Mouse (Mus musculus) embryonic facial prominence, embryonic 15.5 days (tissue): Measurements from ENCODE around the gene Cspg4. TPM values are rescaled to one million over a fixed set of nuclear protein-coding genes. Genes with fewer than 3 reads are reported as not detected.

Experiments used
- ATAC-seq: fragments of 200-750 bp; cut with Nextera tagmentation; 2 replicates; pipeline ENCODE4 v1.8.0; 2017; ENCODE audit warnings: low read depth, moderate TSS enrichment; ENCODE audit not compliant: insufficient number of reproducible peaks, low FRiP score, low TSS enrichment
- H3K27ac ChIP-seq: fragments of 300-500 bp; sonication (generic); replicated peaks from 2 replicates; pipeline ENCODE4 v1.5.1; 2015; ENCODE audit warnings: mild to moderate bottlenecking, inconsistent platforms
- H3K27me3 ChIP-seq: fragments of 300-500 bp; sonication (generic); 2 replicates; pipeline ENCODE4 v1.6.1; 2015; ENCODE audit warnings: inconsistent platforms
- H3K36me3 ChIP-seq: fragments of 300-500 bp; sonication (generic); 2 replicates; pipeline ENCODE4 v1.6.1; 2015; ENCODE audit warnings: mild to moderate bottlenecking, inconsistent platforms
- H3K4me1 ChIP-seq: fragments of 300-500 bp; sonication (generic); 2 replicates; pipeline ENCODE4 v1.6.1; 2015; ENCODE audit warnings: inconsistent platforms
- H3K4me2 ChIP-seq: fragments of 300-500 bp; sonication (generic); replicated peaks from 2 replicates; pipeline ENCODE4 v1.6.1; 2015; ENCODE audit warnings: mild to moderate bottlenecking, inconsistent platforms
- H3K4me3 ChIP-seq: fragments of 300-500 bp; sonication (generic); replicated peaks from 2 replicates; pipeline ENCODE4 v1.5.1; 2015; ENCODE audit warnings: mild to moderate bottlenecking, inconsistent platforms
- H3K9ac ChIP-seq: fragments of 300-500 bp; sonication (generic); 2 replicates; pipeline ENCODE4 v1.6.1; 2015; ENCODE audit warnings: inconsistent platforms
- H3K9me3 ChIP-seq: fragments of 300-500 bp; sonication (generic); replicated peaks from 2 replicates; pipeline ENCODE4 v1.6.1; 2016; ENCODE audit warnings: inconsistent platforms
- WGBS: fragments of 180-500 bp; shearing (Covaris S2); methylation state at CpG from one replicate; pipeline ENCODE4 v1.1.7; 2015; 5-methylcytosine and 5-hydroxymethylcytosine counted together
- polyA plus RNA-seq: library from polyadenylated mRNA; unstranded; fragments of >200 nt; fragmentation: Nextera tagmentation; extraction: Ambion mirVana; gene quantifications from 2 replicates; pipeline ENCODE4 v1.2.1, GENCODE M21; 2015

Gene Cspg4
- polyA plus RNA-seq, 1 experiment from 2014 or later, result 31.2 TPM

DNA sequence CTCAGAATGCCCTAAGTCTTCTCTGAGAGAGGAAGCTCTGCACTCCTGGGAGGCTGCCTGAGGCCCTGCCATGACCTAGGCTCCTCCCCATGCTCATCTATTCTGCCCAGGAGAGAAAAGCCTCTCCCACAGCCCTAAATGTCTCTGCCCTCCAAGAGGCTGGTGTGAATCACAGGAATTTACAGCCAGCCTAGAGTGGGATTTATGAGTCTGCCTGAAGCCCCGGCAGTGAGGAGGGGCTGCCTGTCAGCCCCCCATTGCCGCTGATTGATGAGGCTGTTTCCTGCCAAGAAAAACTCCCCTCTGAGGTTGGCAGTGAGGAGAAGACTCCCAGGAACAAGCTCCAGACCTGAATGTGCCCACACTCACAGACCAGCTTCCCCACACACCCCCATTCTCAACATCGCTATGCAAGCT is 22.5 kb upstream of the Cspg4 start:
- no peaks in the 10 kb centered on the region for H3K9me3 ChIP-seq
- no peak overlapping the region for H3K27ac ChIP-seq
- peaks cover 10% of the 10 kb centered on the region; the same call in 1 of the 2 replicates for H3K4me1 ChIP-seq
- H3K9ac ChIP-seq, result no peak overlapping the region
- H3K4me2 ChIP-seq, result no peak overlapping the region
- no peaks in the 10 kb centered on the region for H3K36me3 ChIP-seq
- peaks cover 16% of the 10 kb centered on the region for H3K27me3 ChIP-seq
- 36% methylated on average over 3 of the region's 3 CpGs for WGBS
- no peak for ATAC-seq
- no peak overlapping the region for H3K4me3 ChIP-seq

DNA sequence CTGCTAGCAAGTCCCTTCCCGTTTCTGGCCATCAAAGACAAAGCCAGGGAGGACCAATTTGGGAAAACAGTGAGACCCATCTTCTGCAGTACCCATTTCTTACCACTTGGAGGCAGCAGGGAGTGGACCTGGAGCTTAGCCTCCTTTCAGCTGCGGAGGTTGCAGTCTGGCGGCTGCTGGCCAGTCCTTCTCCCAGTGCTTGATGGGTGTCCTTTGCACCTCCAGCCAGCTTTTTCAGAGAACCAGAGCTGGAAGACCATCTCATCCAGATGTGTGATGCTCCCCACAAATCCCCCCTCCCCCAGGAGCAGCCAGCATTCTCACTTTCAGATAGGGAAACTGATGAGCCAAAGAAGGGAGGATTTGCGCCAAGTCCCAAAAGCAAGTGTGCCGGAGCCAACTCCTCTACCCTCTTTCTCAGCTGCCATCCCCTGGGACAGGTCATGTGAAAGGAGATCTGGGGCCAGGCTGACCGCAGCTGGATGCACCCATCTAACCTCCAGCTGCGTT is 21.1 kb upstream of the Cspg4 start:
- WGBS, result 34% methylated on average over 7 of the region's 7 CpGs
- Histone ChIP-seq H3K4me2 (no peak overlapping the region; the same call in 1 of the 2 replicates), H3K9ac (no peak overlapping the region), H3K9me3 (no peaks in the 10 kb centered on the region), H3K36me3 (no peaks in the 10 kb centered on the region), H3K27ac (no peak overlapping the region), H3K27me3 (peaks cover 16% of the 10 kb centered on the region), H3K4me3 (no peak overlapping the region), H3K4me1 (peaks cover 10% of the 10 kb centered on the region; the same call in 1 of the 2 replicates)
- no peak for ATAC-seq

DNA sequence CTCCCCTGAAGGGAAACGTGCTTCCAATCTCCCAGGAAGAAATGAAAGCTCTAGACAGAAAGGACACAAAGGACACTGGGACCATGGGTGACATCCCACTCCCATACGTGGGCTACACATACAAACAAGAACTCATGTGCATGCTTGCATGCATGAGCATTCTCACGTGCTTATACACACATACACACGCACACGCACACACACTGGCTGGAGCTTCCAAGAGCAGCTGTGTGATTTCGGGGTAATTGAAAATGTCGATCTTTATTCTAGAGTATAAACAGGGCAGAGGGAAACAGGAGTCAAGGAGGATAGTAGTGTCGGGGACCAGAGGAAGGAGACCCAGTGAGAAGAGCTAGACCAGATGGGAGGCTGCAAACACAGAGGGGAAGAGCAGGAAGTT is 20.2 kb upstream of the Cspg4 start:
- Histone ChIP-seq H3K4me1 (peaks cover 10% of the 10 kb centered on the region; the same call in 1 of the 2 replicates), H3K9ac (no peak overlapping the region), H3K9me3 (no peaks in the 10 kb centered on the region), H3K27ac (no peak overlapping the region), H3K4me2 (no peak overlapping the region), H3K4me3 (no peak overlapping the region), H3K27me3 (peaks cover 10% of the 10 kb centered on the region), H3K36me3 (no peaks in the 10 kb centered on the region)
- ATAC-seq, result no peak
- WGBS, result 50% methylated on average over 8 of the region's 8 CpGs

DNA sequence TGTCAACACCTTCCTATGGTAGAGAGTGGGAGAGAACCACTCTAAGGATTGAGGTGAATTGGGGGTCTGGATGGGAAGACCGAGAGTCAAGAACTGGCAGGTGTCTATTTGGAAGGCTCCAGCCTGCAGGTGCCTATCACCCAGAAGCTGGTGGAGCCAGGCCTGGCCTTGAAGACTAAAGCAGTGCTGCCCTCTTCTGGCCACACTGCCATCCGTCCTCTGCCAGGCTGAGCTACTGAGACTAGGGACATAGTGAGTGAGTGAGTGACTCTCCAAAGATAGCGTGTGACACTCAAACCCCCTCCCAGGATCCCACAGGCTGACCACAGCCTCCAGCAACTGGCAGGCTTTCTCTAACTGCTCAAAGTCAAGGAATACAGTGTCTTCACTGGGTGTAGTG is 17.3 kb upstream of the Cspg4 start:
- ATAC-seq, result no peak
- no peaks in the 10 kb centered on the region for H3K36me3 ChIP-seq
- no peak overlapping the region for H3K4me3 ChIP-seq
- no peak overlapping the region for H3K9ac ChIP-seq
- 16% methylated on average over 3 of the region's 3 CpGs for WGBS
- H3K27me3 ChIP-seq, result peaks cover 6% of the 10 kb centered on the region
- H3K27ac ChIP-seq, result no peak overlapping the region
- no peak overlapping the region for H3K4me2 ChIP-seq
- no peaks in the 10 kb centered on the region for H3K9me3 ChIP-seq
- peaks cover 15% of the 10 kb centered on the region for H3K4me1 ChIP-seq

DNA sequence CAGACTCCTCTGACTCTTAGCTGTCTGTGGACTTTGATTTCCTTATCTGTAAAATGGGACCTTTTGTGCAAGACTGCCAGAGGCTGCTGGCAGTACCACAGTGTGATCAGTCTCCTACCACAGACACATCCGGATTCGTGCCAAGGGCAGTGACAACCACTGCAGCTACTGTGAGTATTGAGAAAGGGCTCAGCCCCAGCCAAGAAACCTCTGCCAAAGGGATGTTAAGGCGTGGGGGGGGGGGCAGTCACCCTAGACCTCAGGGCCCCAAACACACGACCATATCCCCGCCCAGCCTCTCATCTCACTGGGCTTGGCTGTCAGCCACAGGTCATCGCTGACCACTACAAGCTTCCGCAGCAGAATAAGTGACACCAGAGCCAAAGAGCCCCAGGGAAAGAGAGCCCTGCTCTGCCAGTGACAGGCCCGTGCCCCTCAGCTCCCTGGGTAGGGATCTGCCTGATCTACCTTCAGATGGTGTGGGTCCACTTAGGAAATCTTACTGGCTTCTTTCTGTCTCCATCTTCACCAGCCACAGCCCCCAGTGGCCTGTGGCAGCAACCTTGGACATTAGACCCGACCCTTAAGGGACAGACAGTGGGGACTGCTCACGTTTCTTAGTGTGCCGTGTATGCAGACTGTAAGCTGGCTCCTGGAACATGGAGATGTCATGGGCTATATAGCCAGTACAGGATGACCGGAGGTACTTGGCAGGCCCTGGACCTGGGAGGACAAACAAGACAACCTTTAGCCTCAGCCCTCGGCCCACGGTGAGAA is 14.5 kb upstream of the Cspg4 start:
- H3K27ac ChIP-seq, result no peak overlapping the region
- no peaks in the 10 kb centered on the region; the same call in 1 of the 2 replicates for H3K27me3 ChIP-seq
- ATAC-seq, result no peak
- no peaks in the 10 kb centered on the region for H3K9me3 ChIP-seq
- no peak overlapping the region for H3K9ac ChIP-seq
- H3K4me1 ChIP-seq, result peaks cover 9% of the 10 kb centered on the region
- 69% methylated on average over 14 of the region's 14 CpGs for WGBS
- no peaks in the 10 kb centered on the region for H3K36me3 ChIP-seq
- H3K4me2 ChIP-seq, result no peak overlapping the region
- H3K4me3 ChIP-seq, result no peak overlapping the region

DNA sequence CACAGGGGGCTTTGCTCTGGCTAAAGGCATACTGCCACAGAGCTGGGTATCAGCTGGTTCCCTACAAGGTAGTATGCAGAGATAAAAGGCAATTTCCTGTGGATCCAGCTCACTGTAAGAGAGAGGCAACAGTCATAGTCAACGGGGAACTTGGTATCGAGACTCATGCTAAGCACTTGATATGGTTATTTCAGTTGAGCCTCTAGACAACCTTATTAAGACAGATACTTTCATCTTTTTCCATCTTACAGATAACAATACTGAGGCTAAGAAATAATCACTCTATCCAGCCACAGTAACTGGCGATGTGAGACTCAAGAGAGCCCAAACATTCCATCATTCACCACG is 14.0 kb upstream of the Cspg4 start:
- 83% methylated on average over 4 of the region's 4 CpGs for WGBS
- H3K27ac ChIP-seq, result no peak overlapping the region
- no peak overlapping the region for H3K4me2 ChIP-seq
- no peak overlapping the region for H3K4me3 ChIP-seq
- no peaks in the 10 kb centered on the region for H3K9me3 ChIP-seq
- no peaks in the 10 kb centered on the region for H3K36me3 ChIP-seq
- no peak for ATAC-seq
- no peak overlapping the region for H3K9ac ChIP-seq
- H3K27me3 ChIP-seq, result no peaks in the 10 kb centered on the region
- peaks cover 9% of the 10 kb centered on the region for H3K4me1 ChIP-seq

DNA sequence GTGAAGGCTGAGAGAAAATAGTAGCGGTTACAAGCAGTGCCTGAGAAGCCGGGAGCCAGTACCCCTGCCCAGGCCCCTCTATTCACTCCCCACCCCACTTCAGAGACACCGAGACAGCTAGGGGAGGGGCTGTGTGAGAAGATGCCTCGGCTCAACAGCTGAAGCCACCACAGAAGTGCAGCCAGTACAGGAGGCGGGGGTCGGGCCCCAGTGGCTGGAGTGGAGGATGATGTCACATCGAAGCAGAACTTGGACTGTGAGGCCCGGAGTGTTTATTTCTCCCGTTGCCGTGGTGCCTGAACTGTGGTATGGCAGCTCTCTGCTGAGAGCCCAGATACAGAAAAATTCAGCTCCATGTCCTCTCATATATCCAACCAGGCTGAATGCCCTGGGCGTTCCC is 13.1 kb upstream of the Cspg4 start:
- H3K27me3 ChIP-seq, result no peaks in the 10 kb centered on the region
- no peaks in the 10 kb centered on the region for H3K9me3 ChIP-seq
- H3K4me1 ChIP-seq, result peaks cover 9% of the 10 kb centered on the region
- no peaks in the 10 kb centered on the region for H3K36me3 ChIP-seq
- no peak overlapping the region for H3K9ac ChIP-seq
- WGBS, result 28% methylated on average over 11 of the region's 11 CpGs
- no peak overlapping the region for H3K4me3 ChIP-seq
- peak overlapping the region; percentile 13; the same call in 1 of the 2 replicates for H3K4me2 ChIP-seq
- peak; percentile 80 for ATAC-seq
- H3K27ac ChIP-seq, result peak overlapping the region; percentile 17

DNA sequence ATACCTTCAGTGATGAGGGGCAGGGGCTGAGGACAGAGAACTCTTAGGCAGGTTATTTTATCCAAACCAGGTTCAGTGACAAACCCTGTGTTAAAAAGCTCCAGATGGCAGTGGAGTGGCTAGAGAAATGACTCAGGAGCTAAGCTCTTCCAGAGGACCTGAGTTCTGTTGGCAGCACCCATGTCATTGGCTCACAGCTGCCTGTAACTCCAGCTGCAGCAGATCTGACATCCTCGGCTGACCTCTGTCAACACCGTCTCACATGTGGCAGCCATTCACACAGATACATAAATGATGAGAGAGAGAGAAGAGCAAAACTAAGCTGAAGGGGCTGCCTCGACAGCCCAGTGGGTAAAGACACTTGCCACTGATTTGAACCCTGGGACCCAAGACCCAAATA is 7.4 kb upstream of the Cspg4 start:
- H3K27me3 ChIP-seq, result no peaks in the 10 kb centered on the region
- no peak overlapping the region for H3K9ac ChIP-seq
- no peak overlapping the region for H3K4me3 ChIP-seq
- no peak overlapping the region for H3K4me2 ChIP-seq
- H3K36me3 ChIP-seq, result no peaks in the 10 kb centered on the region
- ATAC-seq, result no peak
- H3K27ac ChIP-seq, result no peak overlapping the region
- no peaks in the 10 kb centered on the region for H3K9me3 ChIP-seq
- 13% methylated on average over 3 of the region's 3 CpGs for WGBS
- H3K4me1 ChIP-seq, result peaks cover 14% of the 10 kb centered on the region

DNA sequence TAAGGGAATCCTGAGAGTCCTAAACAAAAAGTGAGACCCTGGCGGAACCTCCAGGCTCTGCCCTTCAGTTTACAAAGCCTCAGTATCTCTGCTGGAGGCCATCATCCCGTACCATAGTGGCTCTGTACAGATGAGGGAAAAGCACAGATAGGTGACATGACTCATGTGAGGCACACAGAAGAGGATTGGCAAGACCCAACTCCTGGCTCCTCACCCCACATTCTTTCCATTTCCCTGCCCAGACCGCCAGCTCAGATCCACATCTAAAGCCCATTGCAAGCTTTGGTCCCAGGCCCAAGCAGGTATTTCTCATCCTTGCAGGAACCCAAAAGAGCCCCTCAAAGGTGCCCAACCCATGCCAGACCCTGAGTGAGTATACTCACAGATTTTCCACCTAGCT is 4.8 kb upstream of the Cspg4 start:
- Histone ChIP-seq H3K36me3 (no peaks in the 10 kb centered on the region), H3K4me2 (no peak overlapping the region), H3K9me3 (no peaks in the 10 kb centered on the region), H3K27ac (peak overlapping the region; percentile 53), H3K4me1 (peaks cover 40% of the 10 kb centered on the region), H3K9ac (no peak overlapping the region), H3K4me3 (no peak overlapping the region), H3K27me3 (no peaks in the 10 kb centered on the region)
- no peak for ATAC-seq
- 70% methylated on average over 3 of the region's 3 CpGs for WGBS

DNA sequence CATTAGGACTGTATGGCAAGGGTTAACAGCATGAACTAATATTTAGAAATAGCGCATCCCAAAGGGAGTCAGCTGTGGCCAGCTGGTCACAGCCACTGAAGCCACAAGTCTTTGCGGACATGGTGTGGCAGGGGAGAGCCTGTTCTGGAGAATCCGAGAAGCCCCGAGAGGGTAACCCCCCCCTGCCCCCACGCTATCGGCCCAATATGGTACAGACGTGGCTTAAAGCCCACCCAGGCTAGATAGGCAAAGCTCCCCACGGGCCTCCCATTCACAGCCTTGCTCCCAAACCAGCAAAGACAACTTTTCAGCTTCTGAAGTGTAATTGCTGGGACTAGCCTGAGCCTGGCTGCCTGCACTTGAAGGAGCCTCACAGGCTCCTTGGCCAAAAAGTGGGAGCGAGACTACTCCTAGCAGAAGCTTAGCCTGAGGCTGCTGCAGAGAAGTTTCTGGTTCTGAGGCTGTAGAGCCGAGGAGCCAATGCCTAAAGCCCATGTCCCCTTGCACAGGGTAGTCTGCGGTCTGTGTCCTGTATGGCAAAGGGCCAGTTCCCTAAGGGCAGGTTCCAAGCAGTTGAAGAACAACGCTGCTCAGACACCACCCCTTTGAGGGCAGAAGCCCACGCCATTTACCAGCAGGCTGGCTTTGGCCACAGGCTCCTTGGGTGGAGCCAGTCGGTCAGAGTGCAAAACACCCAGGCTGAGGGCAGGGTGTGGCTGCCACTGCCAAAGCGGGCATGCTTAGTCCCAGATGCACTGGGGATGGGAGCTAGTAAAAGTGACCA is 4.2 kb upstream of the Cspg4 start:
- Histone ChIP-seq H3K4me1 (peaks cover 44% of the 10 kb centered on the region), H3K4me2 (0 out of 2 replicates have a peak overlapping the region, but pooled peaks have one; percentile 10), H3K9ac (no peak overlapping the region), H3K27me3 (no peaks in the 10 kb centered on the region), H3K36me3 (no peaks in the 10 kb centered on the region), H3K27ac (peak overlapping the region; percentile 53), H3K9me3 (no peaks in the 10 kb centered on the region), H3K4me3 (no peak overlapping the region)
- peak; percentile 40 for ATAC-seq
- WGBS, result 35% methylated on average over 15 of the region's 15 CpGs

DNA sequence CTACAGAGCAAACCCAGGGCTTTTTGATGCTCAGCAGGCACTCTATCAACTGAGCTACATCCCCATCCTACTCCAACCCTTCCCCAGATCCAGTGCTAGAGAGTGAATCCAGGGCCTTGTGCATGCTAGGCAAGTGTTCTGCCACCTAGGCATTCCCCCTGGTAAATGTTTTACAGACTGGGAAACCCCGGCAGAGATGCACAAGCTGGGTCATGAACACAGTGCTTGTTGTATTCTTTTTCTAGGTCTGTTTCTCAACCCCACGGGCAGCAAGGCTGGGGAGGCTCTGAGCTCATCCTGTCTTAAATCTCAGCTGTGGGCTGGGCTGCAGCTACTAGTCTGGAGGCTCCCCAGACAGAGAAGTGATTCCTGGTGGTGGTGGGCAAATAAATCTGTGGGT is 2.0 kb upstream of the Cspg4 start:
- Histone ChIP-seq H3K27me3 (no peaks in the 10 kb centered on the region), H3K4me3 (no peak overlapping the region), H3K9me3 (no peaks in the 10 kb centered on the region), H3K36me3 (no peaks in the 10 kb centered on the region), H3K4me1 (peaks cover 66% of the 10 kb centered on the region), H3K27ac (peak overlapping the region; percentile 76; the same call in 1 of the 2 replicates), H3K4me2 (no peak overlapping the region), H3K9ac (no peak overlapping the region)
- WGBS, result 36% methylated on average over 2 of the region's 2 CpGs
- ATAC-seq, result no peak
